Mouse (Mus musculus) lung, adult 2 months (tissue): ENCODE results near the gene Clec4g. TPM values are rescaled to one million over a fixed set of nuclear protein-coding genes. Genes with fewer than 3 reads are reported as not detected.
A peak's percentile ranks its signal among the peaks of the same experiment; 100 is the strongest.

ENCODE experiments used
- DNase-seq: peaks from one replicate; pipeline ENCODE4 v3.0.0; 2022
- H3K4me1 ChIP-seq: fragments of 200-500 bp; 2 replicates; pipeline ENCODE4 v1.6.1; 2011; ENCODE audit warnings: low read length; ENCODE audit not compliant: control insufficient read depth, insufficient read depth
- H3K4me3 ChIP-seq: fragments of 200-500 bp; replicated peaks from 2 replicates; pipeline ENCODE3; 2011; ENCODE audit warnings: low read depth, mild to moderate bottlenecking, control low read depth, low read length; ENCODE audit errors: extremely low read depth
- CTCF ChIP-seq: fragments of 200-500 bp; IDR thresholded peaks from 2 replicates; pipeline ENCODE4 v1.5.1; 2011; ENCODE audit warnings: mild to moderate bottlenecking, low read length, control low read depth; ENCODE audit not compliant: insufficient read depth
- POLR2A ChIP-seq: fragments of 200-500 bp; IDR thresholded peaks from 2 replicates; pipeline ENCODE4 v1.6.1; 2011; ENCODE audit warnings: low read depth, mild to moderate bottlenecking, control low read depth, low read length, borderline replicate concordance; ENCODE audit errors: extremely low read depth
- WGBS: fragments of 180-500 bp; shearing (Covaris S2); methylation state at CpG from one replicate; pipeline ENCODE4 v1.1.7; 2018; 5-methylcytosine and 5-hydroxymethylcytosine counted together
- polyA plus RNA-seq: library from polyadenylated mRNA; depleted of rRNA; stranded (reverse); fragments of >200 nt; gene quantifications from 2 replicates; pipeline ENCODE4 v1.2.3, GENCODE M21; 2012

The Clec4g gene
- polyA plus RNA-seq, 1 experiment: 1.1 TPM

DNA sequence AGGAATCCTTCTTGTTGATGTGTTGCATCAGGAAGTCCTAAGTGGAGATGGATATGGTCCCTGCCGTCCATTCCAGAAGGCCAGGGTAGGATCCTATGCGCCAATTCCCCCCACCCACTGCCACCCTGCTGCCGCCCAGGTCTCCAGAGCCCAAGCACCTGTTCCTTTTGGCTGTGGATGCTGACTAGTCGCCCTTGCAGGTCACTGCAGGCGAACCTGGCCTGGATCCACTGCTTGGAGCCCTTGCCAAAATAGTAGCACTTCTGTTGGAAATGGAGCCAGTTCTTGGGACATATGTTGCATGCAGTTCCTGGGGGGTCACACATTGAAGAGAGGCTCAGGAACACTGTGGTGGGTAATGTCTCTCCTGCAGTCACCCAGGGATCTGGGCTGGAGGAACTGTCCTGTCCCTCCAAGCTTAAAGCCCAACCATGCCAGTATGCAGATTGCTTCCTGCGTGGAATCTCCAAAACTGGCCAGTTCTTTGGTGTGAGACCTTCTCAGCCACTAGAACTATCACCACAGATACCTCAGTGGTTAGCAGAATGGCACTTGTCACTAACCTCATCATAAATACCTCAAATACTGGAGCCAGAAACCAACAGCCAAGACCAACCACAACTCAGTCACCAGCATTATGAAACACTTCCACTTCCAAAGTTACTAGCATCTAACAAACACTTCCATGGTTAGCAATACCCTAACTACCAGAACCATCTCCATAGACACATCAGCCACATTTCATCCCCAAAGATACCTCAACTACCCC, 36.9 kb downstream of the Clec4g start:
- no peaks in the 10 kb centered on the region for H3K4me1 ChIP-seq
- DNase-seq: no peak
- no peak overlapping the region for H3K4me3 ChIP-seq
- 56% methylated on average over 6 of the region's 6 CpGs for WGBS
- TF ChIP-seq POLR2A (no peak), CTCF (no peak)

GRCm38 (mm10) chr8:3682435-3682834, 38.0 kb downstream of the Clec4g start:
- Histone ChIP-seq H3K4me1 (no peaks in the 10 kb centered on the region), H3K4me3 (no peak overlapping the region)
- WGBS: 92% methylated on average over 5 of the region's 5 CpGs
- no peak for DNase-seq
- no peak for TF ChIP-seq CTCF
- no peak for TF ChIP-seq POLR2A

- no peak for TF ChIP-seq CTCF
- H3K4me1 ChIP-seq: no peaks in the 10 kb centered on the region
- 68% methylated on average over 5 of the region's 5 CpGs for WGBS
- DNase-seq: no peak
- H3K4me3 ChIP-seq: no peak overlapping the region
Measured at GRCm38 (mm10) chr8:3679656-3680055, 40.8 kb downstream of the Clec4g start.

DNA sequence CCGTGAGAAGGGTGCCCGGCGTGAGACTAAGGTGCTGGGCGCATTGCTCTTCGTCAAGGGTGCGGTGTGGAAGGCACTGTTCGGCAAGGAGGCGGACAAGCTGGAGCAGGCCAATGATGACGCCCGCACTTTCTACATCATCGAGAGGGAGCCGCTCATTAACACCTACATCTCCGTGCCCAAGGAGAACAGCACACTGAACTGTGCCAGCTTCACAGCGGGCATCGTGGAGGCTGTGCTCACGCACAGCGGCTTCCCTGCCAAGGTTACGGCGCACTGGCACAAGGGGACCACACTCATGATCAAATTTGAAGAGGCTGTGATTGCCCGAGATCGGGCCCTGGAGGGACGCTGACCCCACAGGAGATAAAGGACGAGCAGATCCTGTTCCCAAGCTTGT, 41.2 kb downstream of the Clec4g start:
- Histone ChIP-seq H3K4me3 (no peak overlapping the region), H3K4me1 (no peaks in the 10 kb centered on the region)
- WGBS: 95% methylated on average over 23 of the region's 23 CpGs
- no peak for TF ChIP-seq POLR2A
- TF ChIP-seq CTCF: no peak
- DNase-seq: no peak

DNA sequence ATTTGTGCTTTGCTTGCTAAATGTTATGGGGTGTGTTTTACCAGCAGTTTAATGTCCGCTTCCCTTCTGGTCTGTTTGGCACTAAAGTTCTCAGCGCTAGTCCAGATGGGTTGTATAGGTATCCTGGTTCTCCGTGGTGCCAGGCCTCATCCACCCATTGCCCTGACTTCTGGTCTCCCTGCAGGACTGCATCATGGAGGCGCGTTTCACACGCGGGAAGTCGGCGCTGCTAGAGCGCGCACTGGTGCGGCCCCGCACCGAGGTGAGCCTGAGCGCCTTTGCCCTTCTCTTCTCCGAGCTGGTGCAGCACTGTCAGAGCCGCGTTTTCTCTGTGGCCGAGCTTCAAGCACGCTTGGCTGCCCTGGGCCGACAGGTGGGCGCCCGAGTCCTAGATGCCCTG, 41.6 kb downstream of the Clec4g start:
- no peak for DNase-seq
- Histone ChIP-seq H3K4me1 (no peaks in the 10 kb centered on the region), H3K4me3 (no peak overlapping the region)
- WGBS: 97% methylated on average over 23 of the region's 23 CpGs
- TF ChIP-seq POLR2A: no peak
- no peak for TF ChIP-seq CTCF

DNA sequence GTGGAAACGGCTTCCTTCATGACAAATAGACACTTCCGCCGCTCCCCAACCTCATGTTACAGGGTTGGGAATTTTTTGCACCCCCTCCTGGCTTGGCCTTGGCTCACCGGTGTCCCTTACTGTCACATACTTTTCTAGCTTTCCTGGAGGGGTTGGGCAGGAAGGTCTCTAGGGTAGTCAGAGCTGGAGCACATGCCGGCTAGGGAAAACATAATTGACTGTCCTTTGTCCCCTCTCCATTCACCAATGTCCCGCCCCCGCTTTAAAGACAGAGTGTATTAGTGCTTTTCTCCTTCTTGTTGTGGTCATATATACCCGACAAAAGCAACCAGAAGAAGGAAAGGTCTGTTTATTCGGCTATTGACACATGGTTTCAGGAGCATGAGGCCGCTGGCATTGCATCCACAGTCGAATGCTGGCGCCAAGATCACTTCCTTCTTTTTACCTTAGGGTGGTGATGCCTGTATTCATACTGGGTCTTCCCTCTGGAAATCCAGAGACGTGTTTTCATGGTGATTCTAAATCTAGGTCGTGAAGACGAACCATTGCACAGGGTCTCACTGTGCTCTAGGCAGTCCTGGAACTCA, 43.4 kb downstream of the Clec4g start:
- peak overlapping the region; percentile 92 for H3K4me3 ChIP-seq
- TF ChIP-seq POLR2A (no peak), CTCF (no peak)
- DNase-seq: no peak
- H3K4me1 ChIP-seq: no peaks in the 10 kb centered on the region; the same call in 1 of the 2 replicates
- under 1% methylated on average over 15 of the region's 15 CpGs for WGBS

DNA sequence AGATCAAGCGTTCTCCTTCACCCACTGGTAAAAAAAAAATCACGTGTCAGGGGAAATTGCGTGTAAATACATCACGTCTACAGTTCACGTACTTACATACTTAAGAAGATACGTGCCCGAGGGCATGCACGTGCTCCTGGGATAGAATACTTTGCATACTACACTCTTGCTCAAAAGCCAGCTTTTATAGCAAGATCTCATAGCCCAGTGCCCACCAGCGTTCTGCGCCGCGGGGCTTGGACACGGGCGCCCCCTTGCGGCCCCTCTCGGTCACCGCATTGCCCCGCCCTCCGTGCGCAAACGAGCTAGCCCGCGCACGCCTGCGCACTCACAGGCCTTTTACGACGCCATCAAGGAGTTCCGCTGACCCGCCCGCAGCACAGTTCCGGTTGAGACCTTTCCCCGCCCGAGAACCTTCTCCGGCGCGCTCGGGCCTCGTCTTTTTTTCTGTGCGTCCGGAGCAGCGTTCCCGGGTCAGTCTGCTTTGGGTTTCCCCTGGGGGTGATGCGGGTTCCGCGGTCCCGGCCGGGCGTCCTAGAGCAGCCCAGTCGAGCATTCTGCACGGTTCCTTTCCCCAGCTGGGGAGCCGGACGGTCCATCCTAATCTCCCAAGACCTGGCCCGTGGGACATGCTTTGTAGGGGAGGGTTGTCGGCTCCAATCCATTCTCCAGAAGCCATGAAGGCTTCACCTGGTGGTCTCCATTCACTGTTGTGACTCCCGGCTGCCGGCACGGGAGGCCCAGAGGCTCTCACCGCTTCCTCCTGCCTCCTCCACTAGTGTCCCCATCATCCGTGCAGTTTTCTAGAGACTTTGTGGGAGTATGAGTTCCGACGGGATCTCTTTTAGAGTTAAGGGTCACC, 44.1 kb downstream of the Clec4g start, which contains the start of gene Trappc5:
Trappc5 (plus strand) TSS at position 169 of the 862 bp plus-strand sequence.
- H3K4me1 ChIP-seq: no peaks in the 10 kb centered on the region; the same call in 1 of the 2 replicates
- peak within 1 kb of the TSS; percentile 92 for H3K4me3 ChIP-seq
- TF ChIP-seq CTCF (peak; percentile 54), POLR2A (peak; percentile 78; the same call in 1 of the 2 replicates)
- under 1% methylated on average over 61 of the region's 61 CpGs for WGBS
- DNase-seq: peak; percentile 89

- H3K4me3 ChIP-seq: no peak overlapping the region
- TF ChIP-seq CTCF (no peak), POLR2A (no peak)
- DNase-seq: no peak
- 54% methylated on average over 3 of the region's 3 CpGs for WGBS
- H3K4me1 ChIP-seq: no peaks in the 10 kb centered on the region; the same call in 1 of the 2 replicates
Measured at GRCm38 (mm10) chr8:3674671-3675070, 45.8 kb downstream of the Clec4g start.

DNA sequence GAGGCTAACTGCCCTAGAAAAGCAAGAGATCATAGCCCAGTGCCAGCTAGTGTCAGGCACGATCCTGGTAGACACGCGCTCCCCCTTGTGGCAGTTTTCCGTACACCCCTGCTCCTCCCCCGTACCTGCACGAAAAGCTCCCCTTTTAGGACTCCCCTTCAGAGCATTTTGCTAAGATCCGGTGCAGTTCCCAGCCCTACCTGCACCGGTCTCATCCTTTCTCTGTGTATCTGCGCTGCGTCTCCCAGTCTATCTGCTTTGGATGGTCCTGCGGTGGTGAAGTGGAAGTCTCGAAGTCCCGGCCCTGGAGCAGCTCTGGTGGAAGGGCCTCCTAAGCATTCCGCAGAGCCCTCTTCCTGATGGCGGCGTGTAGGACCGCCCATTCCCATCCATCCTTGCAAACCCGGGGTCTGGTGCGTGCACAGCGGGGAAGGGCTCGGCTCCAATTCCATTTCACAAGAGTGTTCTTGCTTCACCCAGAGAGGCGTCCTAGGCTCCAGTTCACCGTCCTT, 48.4 kb downstream of the Clec4g start, which contains the start of gene Fcor:
Fcor (minus strand) TSS at position 383 of the 512 bp plus-strand sequence.
- no peak for TF ChIP-seq POLR2A
- peak; percentile 94 for TF ChIP-seq CTCF
- under 1% methylated on average over 23 of the region's 23 CpGs for WGBS
- Histone ChIP-seq H3K4me1 (no peaks in the 10 kb centered on the region; the same call in 1 of the 2 replicates), H3K4me3 (peak within 1 kb of the TSS; percentile 84)
- DNase-seq: peak; percentile 87

DNA sequence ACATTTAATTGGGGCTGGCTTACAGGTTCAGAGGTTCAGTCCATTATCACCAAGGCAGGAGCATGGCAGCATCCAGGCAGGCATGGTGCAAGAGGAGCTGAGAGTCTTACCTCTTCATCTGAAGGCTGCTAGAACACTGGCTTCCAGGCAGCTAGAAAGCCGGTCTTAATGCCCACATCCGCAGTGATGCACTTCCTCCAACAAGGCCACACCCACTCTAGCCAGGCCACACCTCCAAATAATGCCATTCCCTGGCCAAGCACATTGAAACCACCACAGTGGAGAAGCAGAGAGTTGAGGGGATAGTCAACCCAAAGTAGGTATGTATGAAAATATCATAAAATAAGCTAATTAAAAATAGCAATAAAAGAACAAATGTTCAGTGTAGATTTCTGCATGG, 50.1 kb downstream of the Clec4g start:
- no peak for TF ChIP-seq POLR2A
- TF ChIP-seq CTCF: no peak
- 52% methylated on average over 2 of the region's 2 CpGs for WGBS
- no peak for DNase-seq
- Histone ChIP-seq H3K4me3 (no peak overlapping the region), H3K4me1 (no peaks in the 10 kb centered on the region; the same call in 1 of the 2 replicates)
